Mouse (Mus musculus) neural tube, embryonic 12.5 days (tissue): ENCODE measurements around the gene Dctn2. TPM values are rescaled to one million over a fixed set of nuclear protein-coding genes. Genes with fewer than 3 reads are reported as not detected.
"Not testable (repeated sequence)": the region's sequence is repeated elsewhere in the genome, so short reads cannot be mapped to it uniquely, and the experiment has no call there.

Experiments
- ATAC-seq: fragments of 200-750 bp; cut with Nextera tagmentation; 2 replicates; pipeline ENCODE4 v1.8.0; 2017; ENCODE audit warnings: low read depth, mild to moderate bottlenecking, moderate TSS enrichment, moderate library complexity; ENCODE audit not compliant: low FRiP score
- H3K27ac ChIP-seq: fragments of 300-500 bp; sonication (generic); 2 replicates; pipeline ENCODE4 v1.5.1; 2016
- H3K27me3 ChIP-seq: fragments of 300-500 bp; sonication (generic); replicated peaks from 2 replicates; pipeline ENCODE4 v1.6.1; 2016; ENCODE audit warnings: mild to moderate bottlenecking
- H3K36me3 ChIP-seq: fragments of 300-500 bp; sonication (generic); 2 replicates; pipeline ENCODE4 v1.6.1; 2016; ENCODE audit warnings: mild to moderate bottlenecking
- H3K4me1 ChIP-seq: fragments of 300-500 bp; sonication (generic); 2 replicates; pipeline ENCODE4 v1.6.1; 2016
- H3K4me2 ChIP-seq: fragments of 300-500 bp; sonication (generic); replicated peaks from 2 replicates; pipeline ENCODE4 v1.6.1; 2016; ENCODE audit warnings: mild to moderate bottlenecking
- H3K4me3 ChIP-seq: fragments of 300-500 bp; sonication (generic); 2 replicates; pipeline ENCODE4 v1.5.1; 2016
- H3K9ac ChIP-seq: fragments of 300-500 bp; sonication (generic); 2 replicates; pipeline ENCODE4 v1.6.1; 2016; ENCODE audit warnings: mild to moderate bottlenecking
- H3K9me3 ChIP-seq: fragments of 300-500 bp; sonication (generic); 2 replicates; pipeline ENCODE4 v1.6.1; 2016; ENCODE audit warnings: mild to moderate bottlenecking
- WGBS: fragments of 180-500 bp; shearing (Covaris S2); methylation state at CpG from one replicate; pipeline ENCODE4 v1.1.7; 2016; 5-methylcytosine and 5-hydroxymethylcytosine counted together
- polyA plus RNA-seq: library from polyadenylated mRNA; unstranded; fragments of >200 nt; fragmentation: Nextera tagmentation; extraction: Ambion mirVana; gene quantifications from 2 replicates; pipeline ENCODE4 v1.2.1, GENCODE M21; 2016

Dctn2 gene
- polyA plus RNA-seq, 1 experiment from 2014 or later, result 273 TPM

- peaks cover 36% of the 10 kb centered on the region for H3K36me3 ChIP-seq
- peak overlapping the region; percentile 79 for H3K4me3 ChIP-seq
- ATAC-seq, result peak; percentile 56
- no peak overlapping the region for H3K27ac ChIP-seq
- no peaks in the 10 kb centered on the region for H3K27me3 ChIP-seq
- no peaks in the 10 kb centered on the region for H3K9me3 ChIP-seq
- H3K4me1 ChIP-seq, result peaks cover 11% of the 10 kb centered on the region
- 38% methylated on average over 23 of the region's 23 CpGs for WGBS
- H3K9ac ChIP-seq, result peak overlapping the region; percentile 82
- H3K4me2 ChIP-seq, result peak overlapping the region; percentile 85
Measured at GRCm38 (mm10) chr10:127310523-127311475, 44.6 kb downstream of the Dctn2 start.

- Histone ChIP-seq H3K4me3 (peak within 1 kb of the TSS; percentile 79), H3K27ac (no peak within 1 kb of the TSS), H3K9me3 (no peaks in the 10 kb centered on the region), H3K27me3 (no peaks in the 10 kb centered on the region), H3K4me1 (peaks cover 11% of the 10 kb centered on the region), H3K9ac (peak within 1 kb of the TSS; percentile 82), H3K36me3 (peaks cover 27% of the 10 kb centered on the region), H3K4me2 (peak within 1 kb of the TSS; percentile 85)
- WGBS, result under 1% methylated on average over 65 of the region's 65 CpGs
- ATAC-seq, result peak; percentile 97
Measured at GRCm38 (mm10) chr10:127311476-127312355, 45.5 kb downstream of the Dctn2 start, which contains the start of gene Mars. Gene Mars, minus strand, starts transcription at chr10:127311786.

GRCm38 (mm10) chr10:127312356-127312676 lies 46.1 kb downstream of the Dctn2 start:
- Histone ChIP-seq H3K4me2 (peak overlapping the region; percentile 85), H3K27ac (no peak overlapping the region), H3K9ac (peak overlapping the region; percentile 42; the same call in 1 of the 2 replicates), H3K4me1 (peaks cover 11% of the 10 kb centered on the region), H3K9me3 (no peaks in the 10 kb centered on the region), H3K4me3 (peak overlapping the region; percentile 79), H3K27me3 (no peaks in the 10 kb centered on the region), H3K36me3 (peaks cover 21% of the 10 kb centered on the region)
- WGBS, result 2% methylated on average over 4 of the region's 4 CpGs
- ATAC-seq, result peak; percentile 69

- no peak overlapping the region for H3K27ac ChIP-seq
Measured at GRCm38 (mm10) chr10:127312858-127313257, 46.7 kb downstream of the Dctn2 start.

GRCm38 (mm10) chr10:127313516-127313915 lies 47.3 kb downstream of the Dctn2 start:
- H3K9ac ChIP-seq, H3K9me3 ChIP-seq, H3K27ac ChIP-seq, H3K36me3 ChIP-seq, H3K27me3 ChIP-seq, H3K4me2 ChIP-seq, H3K4me3 ChIP-seq, ATAC-seq: not testable (repeated sequence)
- 91% methylated on average over 5 of the region's 5 CpGs for WGBS
- peaks cover 11% of the 10 kb centered on the region for H3K4me1 ChIP-seq

More at GRCm38 (mm10) chr10:127312858-127313257, 46.7 kb downstream of the Dctn2 start:
- H3K4me1 ChIP-seq, result peaks cover 11% of the 10 kb centered on the region
- no peak for ATAC-seq
- no peak overlapping the region for H3K4me3 ChIP-seq
- H3K27me3 ChIP-seq, result no peaks in the 10 kb centered on the region
- H3K4me2 ChIP-seq, result no peak overlapping the region
- H3K9me3 ChIP-seq, result no peaks in the 10 kb centered on the region
- WGBS, result 89% methylated on average over 4 of the region's 4 CpGs
- H3K36me3 ChIP-seq, result peaks cover 15% of the 10 kb centered on the region
- no peak overlapping the region for H3K9ac ChIP-seq

- H3K27ac ChIP-seq, H3K9ac ChIP-seq, ATAC-seq, H3K4me3 ChIP-seq, H3K9me3 ChIP-seq, H3K4me2 ChIP-seq, H3K36me3 ChIP-seq, H3K27me3 ChIP-seq: not testable (repeated sequence)
- H3K4me1 ChIP-seq, result peaks cover 11% of the 10 kb centered on the region
- 79% methylated on average over 1 of the region's 1 CpGs for WGBS
Measured at GRCm38 (mm10) chr10:127314950-127315349, 48.8 kb downstream of the Dctn2 start.

GRCm38 (mm10) chr10:127317277-127317676 lies 51.1 kb downstream of the Dctn2 start:
- no peaks in the 10 kb centered on the region for H3K4me1 ChIP-seq
- no peak overlapping the region for H3K27ac ChIP-seq
- ATAC-seq, result no peak
- no peaks in the 10 kb centered on the region for H3K36me3 ChIP-seq
- no peaks in the 10 kb centered on the region for H3K9me3 ChIP-seq
- no peaks in the 10 kb centered on the region for H3K27me3 ChIP-seq
- no peak overlapping the region for H3K4me3 ChIP-seq
- H3K9ac ChIP-seq, result no peak overlapping the region
- 84% methylated on average over 2 of the region's 2 CpGs for WGBS
- no peak overlapping the region for H3K4me2 ChIP-seq

- H3K9me3 ChIP-seq, result no peaks in the 10 kb centered on the region
- 51% methylated on average over 4 of the region's 4 CpGs for WGBS
- H3K27ac ChIP-seq, result no peak overlapping the region
- H3K4me1 ChIP-seq, result no peaks in the 10 kb centered on the region
- H3K36me3 ChIP-seq, result no peaks in the 10 kb centered on the region
- no peak overlapping the region for H3K4me3 ChIP-seq
- H3K9ac ChIP-seq, result no peak overlapping the region
- no peaks in the 10 kb centered on the region for H3K27me3 ChIP-seq
- H3K4me2 ChIP-seq, result no peak overlapping the region
- ATAC-seq, result no peak
Measured at GRCm38 (mm10) chr10:127318009-127318408, 51.8 kb downstream of the Dctn2 start.

GRCm38 (mm10) chr10:127319969-127320368 lies 53.8 kb downstream of the Dctn2 start:
- H3K4me2 ChIP-seq, result no peak overlapping the region
- H3K9me3 ChIP-seq, result no peaks in the 10 kb centered on the region
- ATAC-seq, result no peak
- WGBS, result 87% methylated on average over 7 of the region's 7 CpGs
- H3K4me1 ChIP-seq, result no peaks in the 10 kb centered on the region
- no peaks in the 10 kb centered on the region for H3K36me3 ChIP-seq
- H3K27ac ChIP-seq, result no peak overlapping the region
- no peak overlapping the region; the same call in 1 of the 2 replicates for H3K9ac ChIP-seq
- peaks cover 16% of the 10 kb centered on the region for H3K27me3 ChIP-seq
- no peak overlapping the region for H3K4me3 ChIP-seq

- Histone ChIP-seq H3K4me3 (no peak within 1 kb of the TSS; the same call in 1 of the 2 replicates), H3K4me2 (no peak within 1 kb of the TSS), H3K36me3 (no peaks in the 10 kb centered on the region), H3K9ac (no peak within 1 kb of the TSS), H3K9me3 (no peaks in the 10 kb centered on the region), H3K4me1 (peaks cover 11% of the 10 kb centered on the region), H3K27me3 (peaks cover 32% of the 10 kb centered on the region), H3K27ac (no peak within 1 kb of the TSS)
- no peak for ATAC-seq
- WGBS, result 72% methylated on average over 3 of the region's 3 CpGs
Measured at GRCm38 (mm10) chr10:127321621-127322020, 55.5 kb downstream of the Dctn2 start, which contains the start of gene Arhgap9. Gene Arhgap9, plus strand, starts transcription at chr10:127321964.

GRCm38 (mm10) chr10:127322178-127322577 lies 56.0 kb downstream of the Dctn2 start:
- Histone ChIP-seq H3K36me3 (no peaks in the 10 kb centered on the region), H3K27ac (no peak overlapping the region), H3K4me1 (peaks cover 14% of the 10 kb centered on the region), H3K9me3 (no peaks in the 10 kb centered on the region), H3K9ac (no peak overlapping the region), H3K27me3 (peaks cover 38% of the 10 kb centered on the region), H3K4me2 (no peak overlapping the region), H3K4me3 (no peak overlapping the region; the same call in 1 of the 2 replicates)
- WGBS, result 67% methylated on average over 13 of the region's 13 CpGs
- ATAC-seq, result no peak

- Histone ChIP-seq H3K27ac (no peak overlapping the region), H3K9me3 (no peaks in the 10 kb centered on the region), H3K27me3 (peaks cover 43% of the 10 kb centered on the region), H3K9ac (no peak overlapping the region), H3K4me2 (no peak overlapping the region), H3K4me3 (no peak overlapping the region), H3K4me1 (peaks cover 14% of the 10 kb centered on the region), H3K36me3 (no peaks in the 10 kb centered on the region)
- WGBS, result 89% methylated on average over 4 of the region's 4 CpGs
- no peak for ATAC-seq
Measured at GRCm38 (mm10) chr10:127322669-127323068, 56.5 kb downstream of the Dctn2 start.
